Mouse (Mus musculus): ENCODE results near the gene Ackr4.

DNA sequence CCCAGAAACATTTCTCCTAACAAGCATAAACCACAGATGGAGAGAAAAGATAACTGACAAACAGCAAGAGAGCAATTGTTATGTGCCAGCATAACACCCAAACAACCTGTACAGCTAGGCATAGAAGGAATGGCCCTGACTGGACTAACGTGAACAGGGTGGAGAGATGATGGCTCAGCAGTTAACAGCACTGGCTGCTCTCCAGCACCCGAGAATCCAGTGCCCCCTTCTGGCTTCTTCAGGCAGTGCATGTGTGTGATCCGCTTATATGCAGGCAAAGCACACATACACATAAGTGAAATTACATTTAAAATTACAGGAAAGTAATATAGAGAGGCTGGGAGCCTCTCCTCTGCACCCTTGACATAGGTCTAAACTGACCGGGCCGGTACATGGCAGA is 47.4 kb downstream of the Ackr4 start:
- TF ChIP-seq CTCF (IDR thresholded peaks at IDR 0.05; ENCODE audit: control insufficient read depth, insufficient read depth, insufficient read length) (peak; percentile 4), MAX (IDR thresholded peaks at IDR 0.05) (no peak), USF1 (IDR thresholded peaks at IDR 0.05; ENCODE audit: low read depth) (no peak), CEBPB (IDR thresholded peaks at IDR 0.05; ENCODE audit: low read depth) (no peak), FOSL1 (IDR thresholded peaks at IDR 0.05; ENCODE audit: insufficient read depth, low read length, poor library complexity, severe bottlenecking) (no peak)
